Mouse (Mus musculus) heart, embryonic 16.5 days (tissue): ENCODE results near the gene Celf2. TPM values are rescaled to one million over a fixed set of nuclear protein-coding genes. Genes with fewer than 3 reads are reported as not detected.

Experiments used
- ATAC-seq: fragments of 200-750 bp; cut with Nextera tagmentation; replicated peaks from 2 replicates; pipeline ENCODE4 v1.8.0; 2017; ENCODE audit warnings: moderate number of reproducible peaks; ENCODE audit not compliant: insufficient read depth, low FRiP score; ENCODE audit errors: extremely low read depth
- H3K27ac ChIP-seq: fragments of 300-500 bp; sonication (generic); 2 replicates; pipeline ENCODE4 v1.5.1; 2014; ENCODE audit warnings: mild to moderate bottlenecking, low read length, control low read depth, moderate library complexity
- H3K27me3 ChIP-seq: fragments of 300-500 bp; sonication (generic); 2 replicates; pipeline ENCODE4 v1.6.1; 2014; ENCODE audit warnings: low read length, mixed read lengths; ENCODE audit not compliant: control insufficient read depth, insufficient read depth
- H3K36me3 ChIP-seq: fragments of 300-500 bp; sonication (generic); 2 replicates; pipeline ENCODE4 v1.6.1; 2014; ENCODE audit not compliant: control insufficient read depth, insufficient read depth
- H3K4me1 ChIP-seq: fragments of 300-500 bp; sonication (generic); 2 replicates; pipeline ENCODE4 v1.6.1; 2014; ENCODE audit warnings: low read length, mixed read lengths; ENCODE audit not compliant: control insufficient read depth, insufficient read depth
- H3K4me2 ChIP-seq: fragments of 300-500 bp; sonication (generic); 2 replicates; pipeline ENCODE4 v1.6.1; 2014; ENCODE audit warnings: low read depth, mild to moderate bottlenecking, control low read depth, low read length
- H3K4me3 ChIP-seq: fragments of 300-500 bp; sonication (generic); 2 replicates; pipeline ENCODE4 v1.5.1; 2014; ENCODE audit warnings: mild to moderate bottlenecking, control low read depth, low read length
- H3K9ac ChIP-seq: fragments of 300-500 bp; sonication (generic); 2 replicates; pipeline ENCODE4 v1.6.1; 2014; ENCODE audit warnings: low read length, control low read depth
- H3K9me3 ChIP-seq: fragments of 300-500 bp; sonication (generic); replicated peaks from 2 replicates; pipeline ENCODE4 v1.6.1; 2016; ENCODE audit warnings: low read length; ENCODE audit not compliant: control insufficient read depth
- WGBS: fragments of 180-500 bp; shearing (Covaris S2); extraction: QIAGEN DNeasy Blood & Tissue Kit; methylation state at CpG from one replicate; pipeline ENCODE4 v1.1.7; 2014; 5-methylcytosine and 5-hydroxymethylcytosine counted together
- polyA plus RNA-seq: library from polyadenylated mRNA; unstranded; fragments of >200 nt; fragmentation: Nextera tagmentation; extraction: Ambion mirVana; gene quantifications from 2 replicates; pipeline ENCODE4 v1.2.1, GENCODE M21; 2015

The Celf2 gene
- polyA plus RNA-seq, 1 experiment from 2014 or later, result 70.2 TPM

- Histone ChIP-seq H3K9ac (no peak overlapping the region), H3K27ac (no peak overlapping the region), H3K4me2 (no peak overlapping the region), H3K4me1 (no peaks in the 10 kb centered on the region), H3K36me3 (no peaks in the 10 kb centered on the region), H3K27me3 (no peaks in the 10 kb centered on the region), H3K9me3 (no peaks in the 10 kb centered on the region), H3K4me3 (no peak overlapping the region)
- WGBS, result 76% methylated on average over 4 of the region's 4 CpGs
- no peak for ATAC-seq
These were observed 581.5 kb downstream of the Celf2 start for GRCm38 (mm10) chr2:6927693-6928360.

GRCm38 (mm10) chr2:6925505-6925904 is 583.9 kb downstream of the Celf2 start:
- Histone ChIP-seq H3K36me3 (no peaks in the 10 kb centered on the region), H3K27me3 (no peaks in the 10 kb centered on the region), H3K4me3 (no peak overlapping the region), H3K9ac (no peak overlapping the region), H3K4me2 (no peak overlapping the region), H3K27ac (no peak overlapping the region), H3K4me1 (no peaks in the 10 kb centered on the region), H3K9me3 (no peaks in the 10 kb centered on the region)
- ATAC-seq, result no peak
- WGBS, result 92% methylated on average over 5 of the region's 5 CpGs

DNA sequence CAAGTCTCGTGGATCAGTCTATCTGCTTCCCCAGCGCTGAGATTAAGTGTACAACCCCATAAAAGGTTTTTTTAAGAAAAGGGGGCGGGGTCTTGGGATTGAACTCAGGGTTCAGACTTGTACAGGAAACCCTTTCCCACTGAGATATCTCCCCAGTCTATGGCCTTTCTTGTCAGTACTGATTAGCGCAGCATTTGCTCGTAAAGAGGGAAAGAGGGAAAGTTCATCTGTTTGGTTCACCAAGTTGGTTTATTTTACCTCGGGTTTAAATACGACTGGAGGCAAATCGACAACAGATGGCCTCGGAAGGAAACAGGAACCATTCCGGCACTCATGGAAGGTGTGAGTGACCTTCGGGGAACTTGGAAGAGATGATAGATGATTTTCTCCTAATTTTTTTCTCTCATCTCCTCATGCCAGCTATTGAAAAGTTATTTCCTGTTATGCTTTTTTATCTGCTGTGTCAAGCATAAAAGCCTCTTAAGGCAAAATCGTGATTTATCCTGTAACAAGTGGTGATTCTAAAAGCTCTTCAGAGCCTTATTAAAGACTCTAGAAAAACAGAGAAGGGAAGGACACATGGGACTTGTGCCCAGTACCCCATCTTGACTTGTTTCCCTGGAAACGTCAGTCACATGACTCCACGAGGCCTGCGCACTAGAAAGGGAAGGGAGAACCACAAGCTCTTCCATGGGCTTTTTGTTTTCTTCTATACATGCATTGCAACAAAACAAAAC is 585.5 kb downstream of the Celf2 start:
- H3K36me3 ChIP-seq, result no peaks in the 10 kb centered on the region
- no peaks in the 10 kb centered on the region for H3K27me3 ChIP-seq
- no peak overlapping the region for H3K4me2 ChIP-seq
- no peak overlapping the region for H3K9ac ChIP-seq
- no peaks in the 10 kb centered on the region for H3K9me3 ChIP-seq
- 55% methylated on average over 15 of the region's 15 CpGs for whole genome bisulfite sequencing
- ATAC-seq, result no peak
- no peak overlapping the region for H3K4me3 ChIP-seq
- no peak overlapping the region for H3K27ac ChIP-seq
- H3K4me1 ChIP-seq, result no peaks in the 10 kb centered on the region

- H3K27ac ChIP-seq, result no peak overlapping the region
- no peak overlapping the region for H3K4me2 ChIP-seq
- no peaks in the 10 kb centered on the region for H3K27me3 ChIP-seq
- H3K4me3 ChIP-seq, result no peak overlapping the region
- no peak overlapping the region for H3K9ac ChIP-seq
- no peak for ATAC-seq
- WGBS, result 85% methylated on average over 4 of the region's 4 CpGs
- no peaks in the 10 kb centered on the region for H3K9me3 ChIP-seq
- peaks cover 19% of the 10 kb centered on the region for H3K4me1 ChIP-seq
- H3K36me3 ChIP-seq, result no peaks in the 10 kb centered on the region
These were observed 594.0 kb downstream of the Celf2 start for GRCm38 (mm10) chr2:6915386-6915785.

DNA sequence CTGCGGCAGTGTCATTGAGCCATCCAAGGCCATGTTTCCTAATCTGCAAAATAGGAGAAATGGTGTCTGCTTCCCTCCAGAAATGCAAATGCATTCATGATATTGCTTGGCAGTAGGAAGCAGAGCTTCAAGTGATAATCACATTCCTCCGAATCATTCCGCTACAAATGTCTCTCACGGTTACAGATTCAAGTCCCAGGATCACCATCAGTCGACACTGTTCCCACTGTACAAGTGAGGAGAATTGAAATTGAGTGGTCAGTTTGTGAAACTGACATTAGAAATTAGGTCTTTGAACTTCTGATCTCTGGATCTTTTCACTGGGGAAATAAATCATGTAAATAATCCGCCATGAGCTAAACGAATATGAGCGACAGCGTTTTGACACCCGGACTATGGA is 596.0 kb downstream of the Celf2 start:
- peaks cover 19% of the 10 kb centered on the region for H3K4me1 ChIP-seq
- no peak overlapping the region for H3K27ac ChIP-seq
- WGBS, result 81% methylated on average over 10 of the region's 10 CpGs
- no peaks in the 10 kb centered on the region for H3K9me3 ChIP-seq
- no peaks in the 10 kb centered on the region for H3K27me3 ChIP-seq
- no peak for ATAC-seq
- no peak overlapping the region for H3K9ac ChIP-seq
- no peak overlapping the region for H3K4me2 ChIP-seq
- H3K36me3 ChIP-seq, result no peaks in the 10 kb centered on the region
- no peak overlapping the region for H3K4me3 ChIP-seq

- H3K27me3 ChIP-seq, result no peaks in the 10 kb centered on the region
- no peak overlapping the region for H3K4me3 ChIP-seq
- H3K4me2 ChIP-seq, result peak overlapping the region; percentile 24
- H3K27ac ChIP-seq, result no peak overlapping the region
- H3K36me3 ChIP-seq, result no peaks in the 10 kb centered on the region
- ATAC-seq, result no peak
- H3K4me1 ChIP-seq, result peaks cover 19% of the 10 kb centered on the region
- no peak overlapping the region for H3K9ac ChIP-seq
- 45% methylated on average over 7 of the region's 7 CpGs for WGBS
- no peaks in the 10 kb centered on the region for H3K9me3 ChIP-seq
These were observed 597.4 kb downstream of the Celf2 start for GRCm38 (mm10) chr2:6911932-6912331.

DNA sequence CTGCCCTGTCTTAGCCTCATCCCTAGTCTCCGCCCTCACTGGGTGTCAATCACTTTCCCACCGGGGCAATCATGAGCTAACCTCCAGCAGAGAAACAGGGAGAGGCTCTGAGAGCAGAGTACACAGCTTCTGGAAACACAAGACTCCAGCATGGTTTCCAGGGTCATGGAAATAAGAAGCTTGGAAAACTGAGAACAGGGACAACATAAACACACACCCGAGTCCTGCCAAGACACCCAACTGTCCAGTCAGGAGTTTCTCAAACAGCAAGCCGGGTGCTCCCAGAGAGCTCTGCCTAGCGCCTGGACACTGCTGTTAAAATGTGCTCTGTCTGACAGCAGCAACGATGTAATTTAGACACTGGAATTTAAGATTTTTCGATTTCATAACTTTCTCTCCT is 599.4 kb downstream of the Celf2 start:
- Histone ChIP-seq H3K27me3 (no peaks in the 10 kb centered on the region), H3K4me1 (peaks cover 21% of the 10 kb centered on the region), H3K9ac (no peak overlapping the region), H3K4me2 (no peak overlapping the region), H3K36me3 (no peaks in the 10 kb centered on the region), H3K9me3 (no peaks in the 10 kb centered on the region), H3K27ac (no peak overlapping the region), H3K4me3 (no peak overlapping the region)
- 69% methylated on average over 7 of the region's 7 CpGs for WGBS
- ATAC-seq, result no peak

GRCm38 (mm10) chr2:6904411-6904810 is 605.0 kb downstream of the Celf2 start:
- H3K27ac ChIP-seq, result no peak overlapping the region
- ATAC-seq, result no peak
- H3K27me3 ChIP-seq, result no peaks in the 10 kb centered on the region
- no peak overlapping the region for H3K4me3 ChIP-seq
- peaks cover 6% of the 10 kb centered on the region for H3K4me1 ChIP-seq
- H3K9ac ChIP-seq, result no peak overlapping the region
- WGBS, result 64% methylated on average over 3 of the region's 3 CpGs
- no peaks in the 10 kb centered on the region for H3K9me3 ChIP-seq
- no peak overlapping the region for H3K4me2 ChIP-seq
- H3K36me3 ChIP-seq, result no peaks in the 10 kb centered on the region

DNA sequence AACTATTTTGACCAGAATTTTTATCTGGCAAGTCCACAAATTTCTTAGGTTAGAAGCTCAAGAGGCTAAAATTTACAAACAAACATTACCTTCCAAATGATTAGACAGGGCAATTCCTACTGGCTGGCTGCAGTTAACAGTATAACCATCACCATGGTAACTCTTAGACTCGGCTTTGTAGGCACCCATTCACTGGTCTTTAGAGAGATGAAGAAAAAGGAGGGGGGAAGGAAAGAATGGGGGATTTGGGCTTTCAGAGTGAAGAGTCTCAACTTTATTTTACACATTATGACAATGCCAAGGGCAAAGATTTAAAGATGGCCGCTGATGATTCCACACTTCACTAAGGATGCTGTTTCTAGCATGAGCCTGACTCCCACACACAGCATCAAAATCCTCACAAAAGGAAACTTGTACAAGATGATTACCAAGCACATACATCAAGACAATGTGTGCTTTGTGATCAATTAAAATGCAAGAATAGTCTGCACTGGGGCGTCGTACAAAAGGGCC is 606.1 kb downstream of the Celf2 start:
- ATAC-seq, result no peak
- Histone ChIP-seq H3K27me3 (no peaks in the 10 kb centered on the region), H3K4me3 (no peak overlapping the region), H3K4me1 (peaks cover 10% of the 10 kb centered on the region), H3K27ac (no peak overlapping the region), H3K9me3 (no peaks in the 10 kb centered on the region), H3K9ac (no peak overlapping the region), H3K36me3 (no peaks in the 10 kb centered on the region), H3K4me2 (no peak overlapping the region)
- WGBS, result 86% methylated on average over 4 of the region's 4 CpGs
